Mouse (Mus musculus) lung, embryonic 16.5 days (tissue): ENCODE measurements around the gene Ccne1. TPM values are rescaled to one million over a fixed set of nuclear protein-coding genes. Genes with fewer than 3 reads are reported as not detected.
"Not testable (repeated sequence)": the region's sequence is repeated elsewhere in the genome, so short reads cannot be mapped to it uniquely, and the experiment has no call there.

Experiments
- ATAC-seq: fragments of 200-750 bp; cut with Nextera tagmentation; 2 replicates; pipeline ENCODE4 v1.8.0; 2017; ENCODE audit warnings: low read depth, mild to moderate bottlenecking, moderate library complexity
- H3K27ac ChIP-seq: fragments of 300-500 bp; sonication (generic); 2 replicates; pipeline ENCODE4 v1.5.1; 2014; ENCODE audit warnings: mild to moderate bottlenecking, control low read depth, low read length
- H3K27me3 ChIP-seq: fragments of 300-500 bp; sonication (generic); 2 replicates; pipeline ENCODE4 v1.6.1; 2014; ENCODE audit warnings: low read depth, low read length, mixed read lengths; ENCODE audit not compliant: control insufficient read depth, insufficient read depth
- H3K36me3 ChIP-seq: fragments of 300-500 bp; sonication (generic); 2 replicates; pipeline ENCODE4 v1.6.1; 2014; ENCODE audit warnings: low read length; ENCODE audit not compliant: control insufficient read depth, insufficient read depth
- H3K4me1 ChIP-seq: fragments of 300-500 bp; sonication (generic); replicated peaks from 2 replicates; pipeline ENCODE4 v1.6.1; 2014; ENCODE audit warnings: low read length, mixed read lengths; ENCODE audit not compliant: control insufficient read depth, insufficient read depth
- H3K4me2 ChIP-seq: fragments of 300-500 bp; sonication (generic); 2 replicates; pipeline ENCODE4 v1.6.1; 2014; ENCODE audit warnings: low read depth, low read length, control low read depth
- H3K4me3 ChIP-seq: fragments of 300-500 bp; sonication (generic); 2 replicates; pipeline ENCODE4 v1.5.1; 2014; ENCODE audit warnings: mild to moderate bottlenecking, low read length, control low read depth
- H3K9ac ChIP-seq: fragments of 300-500 bp; sonication (generic); 2 replicates; pipeline ENCODE4 v1.6.1; 2014; ENCODE audit warnings: low read length, control low read depth
- H3K9me3 ChIP-seq: fragments of 300-500 bp; sonication (generic); 2 replicates; pipeline ENCODE4 v1.6.1; 2016; ENCODE audit warnings: low read length; ENCODE audit not compliant: control insufficient read depth
- WGBS: fragments of 180-500 bp; shearing (Covaris S2); extraction: QIAGEN DNeasy Blood & Tissue Kit; methylation state at CpG from one replicate; pipeline ENCODE4 v1.1.7; 2014; 5-methylcytosine and 5-hydroxymethylcytosine counted together
- polyA plus RNA-seq: library from polyadenylated mRNA; unstranded; fragments of >200 nt; fragmentation: Nextera tagmentation; extraction: Ambion mirVana; gene quantifications from 2 replicates; pipeline ENCODE4 v1.2.1, GENCODE M21; 2015

The Ccne1 gene
- polyA plus RNA-seq, 1 experiment from 2014 or later: 48.5 TPM

- no peak overlapping the region for H3K4me2 ChIP-seq
- no peak overlapping the region for H3K27ac ChIP-seq
- ATAC-seq: no peak
- no peaks in the 10 kb centered on the region for H3K9me3 ChIP-seq
- WGBS: 70% methylated on average over 26 of the region's 26 CpGs
- no peaks in the 10 kb centered on the region for H3K27me3 ChIP-seq
- no peak overlapping the region for H3K9ac ChIP-seq
- no peaks in the 10 kb centered on the region for H3K4me1 ChIP-seq
- no peak overlapping the region for H3K4me3 ChIP-seq
- no peaks in the 10 kb centered on the region for H3K36me3 ChIP-seq
These were observed 22.8 kb upstream of the Ccne1 start for GRCm38 (mm10) chr7:38129986-38130729.

DNA sequence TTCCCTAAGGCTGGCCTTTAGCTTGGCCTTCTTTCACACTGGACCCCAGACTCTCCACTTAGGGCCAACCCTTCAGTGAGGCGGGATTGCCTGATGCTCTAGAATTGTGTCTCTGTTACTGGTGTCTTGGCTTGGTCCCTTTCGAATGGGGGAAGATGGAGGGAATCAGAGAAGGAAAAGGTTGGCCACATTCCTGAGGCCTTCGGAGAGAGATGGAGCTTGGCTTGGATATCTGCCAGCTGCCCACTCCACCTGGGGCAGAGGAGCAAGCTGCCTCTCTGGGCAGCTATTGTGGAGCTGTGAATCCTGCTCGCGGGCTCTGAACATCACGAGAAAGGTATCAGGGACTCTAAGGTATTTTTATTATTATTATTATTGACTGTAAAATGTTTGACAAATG is 22.2 kb upstream of the Ccne1 start:
- 64% methylated on average over 6 of the region's 6 CpGs for WGBS
- H3K9me3 ChIP-seq: no peaks in the 10 kb centered on the region
- no peak for ATAC-seq
- no peak overlapping the region for H3K9ac ChIP-seq
- H3K27me3 ChIP-seq: no peaks in the 10 kb centered on the region
- no peaks in the 10 kb centered on the region for H3K4me1 ChIP-seq
- H3K4me2 ChIP-seq: no peak overlapping the region
- no peaks in the 10 kb centered on the region for H3K36me3 ChIP-seq
- no peak overlapping the region for H3K4me3 ChIP-seq
- H3K27ac ChIP-seq: no peak overlapping the region

DNA sequence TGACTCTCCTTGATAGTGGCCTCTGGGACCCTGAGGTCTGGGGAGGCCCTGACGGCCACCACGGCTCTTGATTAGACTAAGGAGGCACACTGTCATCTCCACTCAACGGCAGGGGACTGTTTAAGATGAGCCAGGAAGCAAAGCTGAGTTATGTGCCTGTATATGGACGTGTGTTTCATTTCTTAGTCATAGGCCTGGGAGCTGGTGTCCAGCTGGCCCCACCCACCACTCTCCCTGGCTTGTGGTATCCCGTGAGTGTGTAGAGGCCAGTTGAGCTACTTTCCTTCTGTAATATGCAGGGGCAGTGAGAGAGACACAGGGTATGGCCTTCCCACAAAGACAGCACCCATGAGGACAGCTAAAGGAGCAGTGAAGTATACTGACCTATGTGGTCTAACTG is 20.9 kb upstream of the Ccne1 start:
- not testable (repeated sequence) for ATAC-seq, H3K4me3 ChIP-seq, H3K4me1 ChIP-seq, H3K27ac ChIP-seq, H3K36me3 ChIP-seq, H3K9ac ChIP-seq, H3K9me3 ChIP-seq, H3K27me3 ChIP-seq, H3K4me2 ChIP-seq
- 37% methylated on average over 5 of the region's 5 CpGs for WGBS

DNA sequence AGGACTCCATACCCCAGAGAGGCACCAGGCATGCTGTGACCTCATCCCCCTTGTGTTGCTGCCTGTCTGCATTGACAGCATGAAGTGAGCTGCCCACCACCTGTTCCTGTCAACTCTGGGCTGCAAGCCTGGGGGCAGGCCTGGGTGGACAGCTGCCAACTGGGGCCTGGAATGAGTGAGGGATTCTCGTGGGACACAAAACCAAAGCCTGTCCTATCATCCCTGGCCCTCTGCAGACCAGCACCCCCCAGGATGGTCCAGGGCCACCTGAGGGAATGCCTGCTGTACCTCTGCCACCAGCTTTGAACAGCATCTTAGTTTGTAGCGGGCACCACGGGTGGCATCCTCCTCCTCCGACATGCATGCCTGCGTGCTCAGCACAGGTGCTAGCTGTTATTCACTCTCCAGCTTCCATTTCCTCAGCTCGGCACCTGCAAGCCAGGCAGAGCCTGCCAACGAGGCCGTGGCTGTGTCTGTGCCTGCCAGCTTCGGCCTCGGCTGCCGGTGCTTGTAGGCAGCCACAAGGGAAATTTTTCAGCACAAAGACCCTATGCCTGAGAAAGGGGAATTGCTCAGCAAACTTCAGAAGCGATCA is 18.3 kb upstream of the Ccne1 start:
- Histone ChIP-seq H3K27ac (no peak overlapping the region), H3K9ac (no peak overlapping the region), H3K27me3 (no peaks in the 10 kb centered on the region), H3K4me3 (no peak overlapping the region), H3K9me3 (no peaks in the 10 kb centered on the region), H3K36me3 (no peaks in the 10 kb centered on the region), H3K4me2 (no peak overlapping the region), H3K4me1 (no peaks in the 10 kb centered on the region)
- ATAC-seq: no peak
- WGBS: 68% methylated on average over 12 of the region's 12 CpGs

DNA sequence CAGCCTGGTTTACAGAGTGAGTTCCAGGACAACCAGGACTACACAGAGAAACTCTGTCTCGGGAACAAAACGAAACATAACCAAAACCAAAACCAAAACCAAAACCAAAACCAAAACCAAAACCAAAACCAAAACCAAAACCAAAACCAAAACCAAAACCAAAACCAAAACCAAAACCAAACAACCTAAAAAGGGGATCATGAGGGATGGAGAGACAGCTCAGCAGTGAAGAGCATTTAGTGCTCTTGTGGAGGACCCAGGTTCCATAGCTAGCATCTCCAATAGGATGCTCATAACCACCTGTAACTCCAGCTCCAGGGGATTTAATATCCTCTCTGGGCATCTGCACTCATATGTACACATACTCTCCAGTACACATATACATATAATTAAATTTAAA is 16.8 kb upstream of the Ccne1 start:
- not testable (repeated sequence) for H3K9ac ChIP-seq, ATAC-seq, H3K4me1 ChIP-seq, H3K4me2 ChIP-seq, H3K9me3 ChIP-seq, H3K27ac ChIP-seq, H3K4me3 ChIP-seq, H3K36me3 ChIP-seq, H3K27me3 ChIP-seq
- 83% methylated on average over 2 of the region's 2 CpGs for WGBS

GRCm38 (mm10) chr7:38118594-38118993 is 11.3 kb upstream of the Ccne1 start:
- Histone ChIP-seq H3K36me3 (no peaks in the 10 kb centered on the region), H3K27ac (no peak overlapping the region), H3K4me2 (no peak overlapping the region), H3K9me3 (no peaks in the 10 kb centered on the region), H3K27me3 (no peaks in the 10 kb centered on the region; the same call in 1 of the 2 replicates), H3K9ac (no peak overlapping the region), H3K4me1 (no peaks in the 10 kb centered on the region), H3K4me3 (no peak overlapping the region)
- no peak for ATAC-seq
- WGBS: 0% methylated on average over 1 of the region's 1 CpGs

DNA sequence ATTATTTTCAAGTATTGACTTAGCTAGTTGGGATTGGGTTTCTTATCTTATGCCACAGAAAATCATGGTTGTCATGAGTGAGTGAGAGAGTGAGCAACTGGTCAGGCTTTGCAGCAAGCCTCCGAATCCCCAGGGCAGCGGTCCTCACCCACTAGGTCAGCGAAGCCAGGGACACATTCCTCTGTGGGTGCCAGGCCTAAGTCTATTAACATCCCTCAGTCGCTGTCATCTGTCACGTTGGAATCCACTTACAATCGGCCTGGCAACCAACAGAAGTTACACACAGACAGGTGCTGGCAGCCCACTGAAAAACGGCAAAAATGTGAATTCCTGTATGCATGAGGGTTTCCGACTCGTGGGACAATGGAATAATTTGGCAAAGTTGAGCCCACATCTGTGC is 5.1 kb upstream of the Ccne1 start:
- 54% methylated on average over 9 of the region's 9 CpGs for WGBS
- Histone ChIP-seq H3K4me1 (peaks cover 19% of the 10 kb centered on the region), H3K27me3 (no peaks in the 10 kb centered on the region; the same call in 1 of the 2 replicates), H3K36me3 (no peaks in the 10 kb centered on the region), H3K4me3 (no peak overlapping the region), H3K4me2 (no peak overlapping the region), H3K27ac (peak overlapping the region; percentile 82), H3K9ac (no peak overlapping the region), H3K9me3 (no peaks in the 10 kb centered on the region)
- ATAC-seq: no peak

- Histone ChIP-seq H3K9ac (peak overlapping the region; percentile 26; the same call in 1 of the 2 replicates), H3K4me3 (no peak overlapping the region), H3K9me3 (no peaks in the 10 kb centered on the region), H3K4me1 (peaks cover 19% of the 10 kb centered on the region), H3K27ac (peak overlapping the region; percentile 91), H3K27me3 (no peaks in the 10 kb centered on the region; the same call in 1 of the 2 replicates), H3K36me3 (no peaks in the 10 kb centered on the region), H3K4me2 (peak overlapping the region; percentile 15; the same call in 1 of the 2 replicates)
- ATAC-seq: peak; percentile 87
- 11% methylated on average over 3 of the region's 3 CpGs for WGBS
These were observed 4.7 kb upstream of the Ccne1 start for GRCm38 (mm10) chr7:38111996-38112395.

DNA sequence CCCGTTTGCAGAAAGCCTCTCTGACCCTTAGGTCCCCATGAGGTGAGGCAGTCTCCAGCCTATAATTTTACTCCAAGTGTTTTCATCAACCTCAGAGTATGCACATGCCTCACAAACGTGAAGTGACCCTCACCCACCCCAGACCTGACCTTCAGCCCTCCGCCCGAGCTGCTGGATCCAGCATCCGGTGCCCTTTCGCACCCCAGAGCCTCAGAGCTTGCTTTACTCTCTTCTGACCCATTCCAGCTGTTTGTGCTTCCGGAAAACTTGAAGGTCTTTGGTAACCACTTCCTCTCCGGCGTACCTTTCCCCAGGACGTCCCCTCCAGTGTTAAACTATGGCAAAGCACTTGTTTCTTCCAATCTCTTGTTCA is 912 bp upstream of the Ccne1 start:
- Histone ChIP-seq H3K9me3 (no peaks in the 10 kb centered on the region), H3K27ac (peak overlapping the region; percentile 56; the same call in 1 of the 2 replicates), H3K9ac (peak overlapping the region; percentile 75), H3K27me3 (no peaks in the 10 kb centered on the region), H3K4me1 (peaks cover 36% of the 10 kb centered on the region), H3K4me3 (peak overlapping the region; percentile 91), H3K36me3 (no peaks in the 10 kb centered on the region; the same call in 1 of the 2 replicates), H3K4me2 (peak overlapping the region; percentile 98)
- WGBS: 15% methylated on average over 10 of the region's 10 CpGs
- no peak for ATAC-seq
